Mouse (Mus musculus) heart, postnatal 0 days (tissue): Measurements from ENCODE around the gene Rad51d. TPM values are rescaled to one million over a fixed set of nuclear protein-coding genes. Genes with fewer than 3 reads are reported as not detected.
"Not testable (repeated sequence)": the region's sequence is repeated elsewhere in the genome, so short reads cannot be mapped to it uniquely, and the experiment has no call there.

Experiments
- ATAC-seq: fragments of 200-750 bp; cut with Nextera tagmentation; 2 replicates; pipeline ENCODE4 v1.8.0; 2017; ENCODE audit warnings: low read depth, moderate number of reproducible peaks, moderate library complexity; ENCODE audit not compliant: insufficient read depth
- DNase-seq: peaks from one replicate; pipeline ENCODE4 v3.0.0-alpha.2; 2016; ENCODE audit warnings: low spot score
- H3K27ac ChIP-seq: fragments of 300-500 bp; sonication (generic); 2 replicates; pipeline ENCODE4 v1.5.1; 2014; ENCODE audit warnings: low read depth, mild to moderate bottlenecking
- H3K27me3 ChIP-seq: fragments of 300-500 bp; sonication (generic); 2 replicates; pipeline ENCODE4 v1.6.1; 2014; ENCODE audit warnings: low read length, mixed read lengths; ENCODE audit not compliant: control insufficient read depth, insufficient read depth
- H3K36me3 ChIP-seq: fragments of 300-500 bp; sonication (generic); replicated peaks from 2 replicates; pipeline ENCODE4 v1.6.1; 2014; ENCODE audit warnings: low read length, mixed read lengths; ENCODE audit not compliant: control insufficient read depth, insufficient read depth
- H3K4me1 ChIP-seq: fragments of 300-500 bp; sonication (generic); 2 replicates; pipeline ENCODE4 v1.6.1; 2014; ENCODE audit warnings: antibody characterized with exemption; ENCODE audit not compliant: control insufficient read depth, insufficient read depth
- H3K4me2 ChIP-seq: fragments of 300-500 bp; sonication (generic); 2 replicates; pipeline ENCODE4 v1.6.1; 2014; ENCODE audit warnings: low read depth, mild to moderate bottlenecking, low read length, moderate library complexity
- H3K4me3 ChIP-seq: fragments of 300-500 bp; sonication (generic); 2 replicates; pipeline ENCODE4 v1.5.1; 2014; ENCODE audit warnings: low read depth, low read length
- H3K9ac ChIP-seq: fragments of 300-500 bp; sonication (generic); replicated peaks from 2 replicates; pipeline ENCODE4 v1.6.1; 2014; ENCODE audit warnings: low read depth, low read length, mixed read lengths
- H3K9me3 ChIP-seq: fragments of 300-500 bp; sonication (generic); replicated peaks from 2 replicates; pipeline ENCODE4 v1.6.1; 2016; ENCODE audit warnings: low read length; ENCODE audit not compliant: control insufficient read depth
- CTCF ChIP-seq: IDR thresholded peaks from 2 replicates; pipeline ENCODE4 v1.5.1; 2016; ENCODE audit warnings: antibody characterized with exemption, control low read depth, low read depth
- EP300 ChIP-seq: IDR thresholded peaks from 2 replicates; pipeline ENCODE4 v1.6.1; 2016; ENCODE audit warnings: antibody characterized with exemption, low read depth
- WGBS: fragments of 180-500 bp; shearing (Covaris S2); extraction: QIAGEN DNeasy Blood & Tissue Kit; methylation state at CpG from one replicate; pipeline ENCODE4 v1.1.7; 2014; 5-methylcytosine and 5-hydroxymethylcytosine counted together
- polyA plus RNA-seq: library from polyadenylated mRNA; unstranded; fragments of >200 nt; fragmentation: Nextera tagmentation; extraction: Ambion mirVana; gene quantifications from 2 replicates; pipeline ENCODE4 v1.2.1, GENCODE M21; 2015
- total RNA-seq: library from RNA; depleted of rRNA; stranded (reverse); fragments of >200 nt; gene quantifications from 2 replicates; pipeline ENCODE4 v1.2.3, GENCODE M21; 2014; ENCODE audit warnings: low replicate concordance

Gene Rad51d
- total and polyA plus RNA-seq, 2 experiments from 2014 or later, result 9.9 to 10.8 TPM

- WGBS, result 55% methylated on average over 7 of the region's 7 CpGs
- H3K27ac ChIP-seq, result no peak overlapping the region
- ATAC-seq (no peak), DNase-seq (no peak)
- H3K4me2 ChIP-seq, result no peak overlapping the region
- TF ChIP-seq EP300, result no peak
- no peak for TF ChIP-seq CTCF
- no peaks in the 10 kb centered on the region for H3K27me3 ChIP-seq
- no peaks in the 10 kb centered on the region for H3K4me1 ChIP-seq
- H3K36me3 ChIP-seq, result no peaks in the 10 kb centered on the region
- H3K9me3 ChIP-seq, result no peaks in the 10 kb centered on the region
- no peak overlapping the region for H3K9ac ChIP-seq
- H3K4me3 ChIP-seq, result no peak overlapping the region
These were observed 52.6 kb downstream of the Rad51d start for GRCm38 (mm10) chr11:82837848-82838247.

- TF ChIP-seq CTCF, result no peak
- TF ChIP-seq EP300, result no peak
- ATAC-seq (no peak), DNase-seq (no peak)
- WGBS, result 59% methylated on average over 7 of the region's 7 CpGs
- H3K36me3 ChIP-seq, result no peaks in the 10 kb centered on the region
- H3K4me2 ChIP-seq, result no peak overlapping the region
- H3K9ac ChIP-seq, result no peak overlapping the region
- H3K27ac ChIP-seq, result no peak overlapping the region
- H3K27me3 ChIP-seq, result no peaks in the 10 kb centered on the region
- H3K4me1 ChIP-seq, result no peaks in the 10 kb centered on the region
- H3K9me3 ChIP-seq, result no peaks in the 10 kb centered on the region
- H3K4me3 ChIP-seq, result no peak overlapping the region
These were observed 53.2 kb downstream of the Rad51d start for GRCm38 (mm10) chr11:82837192-82837591.

GRCm38 (mm10) chr11:82835616-82836432 is 54.6 kb downstream of the Rad51d start:
- TF ChIP-seq CTCF (no peak), EP300 (no peak)
- 70% methylated on average over 11 of the region's 11 CpGs for WGBS

GRCm38 (mm10) chr11:82834359-82834758 is 56.1 kb downstream of the Rad51d start:
- H3K36me3 ChIP-seq, H3K4me1 ChIP-seq, DNase-seq, H3K27me3 ChIP-seq, H3K4me2 ChIP-seq, ATAC-seq, H3K9me3 ChIP-seq, H3K27ac ChIP-seq, H3K9ac ChIP-seq, H3K4me3 ChIP-seq: not testable (repeated sequence)
- 84% methylated on average over 7 of the region's 7 CpGs for WGBS

More at GRCm38 (mm10) chr11:82835616-82836432, 54.6 kb downstream of the Rad51d start:
- no peak for DNase-seq
- Histone ChIP-seq H3K9ac (no peak overlapping the region), H3K27me3 (no peaks in the 10 kb centered on the region), H3K4me2 (no peak overlapping the region), H3K9me3 (no peaks in the 10 kb centered on the region), H3K4me1 (peaks cover 6% of the 10 kb centered on the region), H3K36me3 (no peaks in the 10 kb centered on the region), H3K27ac (no peak overlapping the region), H3K4me3 (no peak overlapping the region)
- no peak for ATAC-seq

GRCm38 (mm10) chr11:82833929-82834328 is 56.5 kb downstream of the Rad51d start:
- H3K4me1 ChIP-seq, result peaks cover 6% of the 10 kb centered on the region
- no peaks in the 10 kb centered on the region for H3K27me3 ChIP-seq
- ATAC-seq (no peak), DNase-seq (no peak)
- no peak for TF ChIP-seq EP300
- TF ChIP-seq CTCF, result no peak
- WGBS, result 79% methylated on average over 8 of the region's 8 CpGs
- no peaks in the 10 kb centered on the region for H3K36me3 ChIP-seq
- H3K27ac ChIP-seq, result no peak overlapping the region
- no peak overlapping the region for H3K4me3 ChIP-seq
- no peak overlapping the region for H3K9ac ChIP-seq
- H3K9me3 ChIP-seq, result no peaks in the 10 kb centered on the region
- H3K4me2 ChIP-seq, result no peak overlapping the region

- H3K4me3 ChIP-seq, DNase-seq, H3K27ac ChIP-seq, H3K9ac ChIP-seq, H3K36me3 ChIP-seq, H3K27me3 ChIP-seq, H3K4me1 ChIP-seq, ATAC-seq, H3K4me2 ChIP-seq, H3K9me3 ChIP-seq: not testable (repeated sequence)
- WGBS, result 84% methylated on average over 10 of the region's 10 CpGs
These were observed 58.0 kb downstream of the Rad51d start for GRCm38 (mm10) chr11:82832402-82832801.
